Mouse (Mus musculus) C2C12 (cell line): ENCODE measurements at regions not wholly inside any gene's neighbourhood (a gene's known extent, or its start where the extent isn't known, plus 50 kb on each side); places are given as distances from the start of the nearest gene placed in this dataset.

Source experiments
- CEBPB ChIP-seq: IDR thresholded peaks from one replicate; pipeline ENCODE4 v1.6.1; 2011; ENCODE audit warnings: low read depth, mild to moderate bottlenecking, control low read depth, moderate library complexity
- CTCF ChIP-seq: IDR thresholded peaks from one replicate; pipeline ENCODE4 v1.5.1; 2011; ENCODE audit not compliant: control insufficient read depth, insufficient read depth, insufficient read length
- FOSL1 ChIP-seq: IDR thresholded peaks from one replicate; pipeline ENCODE4 v1.8.0; 2011; ENCODE audit warnings: mild to moderate bottlenecking, low read length; ENCODE audit not compliant: poor library complexity, insufficient read depth, severe bottlenecking
- MAX ChIP-seq: IDR thresholded peaks from one replicate; pipeline ENCODE4 v1.6.1; 2011; ENCODE audit warnings: mild to moderate bottlenecking, control low read depth
- MYOD1 ChIP-seq: IDR thresholded peaks from one replicate; pipeline ENCODE4 v1.6.1; 2011; ENCODE audit warnings: low read depth; ENCODE audit not compliant: control insufficient read depth, insufficient read length
- MYOG ChIP-seq: IDR thresholded peaks from one replicate; pipeline ENCODE4 v1.6.1; 2011; ENCODE audit not compliant: control insufficient read depth, insufficient read length; ENCODE audit errors: extremely low read depth
- USF1 ChIP-seq: IDR thresholded peaks from one replicate; pipeline ENCODE4 v1.6.1; 2011; ENCODE audit warnings: low read depth, mild to moderate bottlenecking, control low read depth, moderate library complexity

DNA sequence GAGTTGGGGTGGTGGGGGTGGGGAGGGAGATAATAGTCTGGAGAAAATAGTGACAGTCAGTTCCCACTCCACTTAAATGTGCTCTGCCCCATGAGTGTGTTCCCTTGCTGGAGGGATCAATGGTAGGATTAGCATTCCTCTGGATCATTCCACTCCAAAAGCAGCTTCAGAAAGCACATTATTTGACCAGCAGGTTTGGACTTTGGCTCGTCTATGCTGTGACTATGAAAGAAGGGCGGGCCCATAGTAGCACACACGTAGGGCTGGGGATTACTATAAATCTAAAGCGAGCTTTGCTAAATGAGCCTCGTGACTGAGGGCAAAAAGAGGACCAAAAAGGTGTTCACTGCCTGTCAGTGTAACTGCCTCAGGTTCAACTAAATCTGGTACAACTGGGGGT is 75.9 kb upstream of the Marcks start:
- no peak for TF ChIP-seq CTCF
- TF ChIP-seq USF1, result no peak
- TF ChIP-seq MYOD1, result no peak
- TF ChIP-seq MAX, result no peak
- no peak for TF ChIP-seq CEBPB
- TF ChIP-seq FOSL1, result no peak
- TF ChIP-seq MYOG, result no peak
